Mouse (Mus musculus) stomach, embryonic 16.5 days (tissue): Measurements from ENCODE around the gene 1700015F17Rik. TPM values are rescaled to one million over a fixed set of nuclear protein-coding genes. Genes with fewer than 3 reads are reported as not detected.

Experiments
- ATAC-seq: fragments of 200-750 bp; cut with Nextera tagmentation; 2 replicates; pipeline ENCODE4 v1.8.0; 2017; ENCODE audit warnings: moderate number of reproducible peaks, moderate TSS enrichment; ENCODE audit not compliant: insufficient read depth, low FRiP score
- H3K27ac ChIP-seq: fragments of 300-500 bp; sonication (generic); 2 replicates; pipeline ENCODE4 v1.5.1; 2014; ENCODE audit warnings: low read length
- H3K27me3 ChIP-seq: fragments of 300-500 bp; sonication (generic); 2 replicates; pipeline ENCODE4 v1.6.1; 2014; ENCODE audit warnings: low read length, control low read depth, mixed read lengths; ENCODE audit not compliant: control insufficient read depth, insufficient read depth
- H3K36me3 ChIP-seq: fragments of 300-500 bp; sonication (generic); 2 replicates; pipeline ENCODE4 v1.6.1; 2014; ENCODE audit warnings: low read length; ENCODE audit not compliant: control insufficient read depth, insufficient read depth
- H3K4me1 ChIP-seq: fragments of 300-500 bp; sonication (generic); 2 replicates; pipeline ENCODE4 v1.6.1; 2014; ENCODE audit warnings: low read length, control low read depth, mixed read lengths; ENCODE audit not compliant: control insufficient read depth, insufficient read depth
- H3K4me2 ChIP-seq: fragments of 300-500 bp; sonication (generic); 2 replicates; pipeline ENCODE4 v1.6.1; 2014; ENCODE audit warnings: low read depth, low read length, mixed read lengths
- H3K4me3 ChIP-seq: fragments of 300-500 bp; sonication (generic); replicated peaks from 2 replicates; pipeline ENCODE4 v1.5.1; 2014; ENCODE audit warnings: mild to moderate bottlenecking, low read length
- H3K9ac ChIP-seq: fragments of 300-500 bp; sonication (generic); 2 replicates; pipeline ENCODE4 v1.6.1; 2014; ENCODE audit warnings: low read length
- H3K9me3 ChIP-seq: fragments of 300-500 bp; sonication (generic); replicated peaks from 2 replicates; pipeline ENCODE4 v1.6.1; 2016; ENCODE audit warnings: low read length, control low read depth; ENCODE audit not compliant: control insufficient read depth
- WGBS: fragments of 180-500 bp; shearing (Covaris S2); extraction: QIAGEN DNeasy Blood & Tissue Kit; methylation state at CpG from one replicate; pipeline ENCODE4 v1.1.7; 2014; 5-methylcytosine and 5-hydroxymethylcytosine counted together
- polyA plus RNA-seq: library from polyadenylated mRNA; unstranded; fragments of >200 nt; fragmentation: Nextera tagmentation; extraction: Ambion mirVana; gene quantifications from 2 replicates; pipeline ENCODE4 v1.2.1, GENCODE M21; 2015

1700015F17Rik gene
- polyA plus RNA-seq, 1 experiment from 2014 or later: not detected

GRCm38 (mm10) chr5:5411886-5412285 lies 67.1 kb downstream of the 1700015F17Rik start:
- no peaks in the 10 kb centered on the region for H3K9me3 ChIP-seq
- WGBS: 44% methylated on average over 2 of the region's 2 CpGs
- no peaks in the 10 kb centered on the region for H3K27me3 ChIP-seq
- no peaks in the 10 kb centered on the region for H3K36me3 ChIP-seq
- no peak overlapping the region for H3K4me3 ChIP-seq
- H3K27ac ChIP-seq: no peak overlapping the region
- no peak overlapping the region for H3K4me2 ChIP-seq
- H3K4me1 ChIP-seq: 0 out of 2 replicates have a peak, but pooled peaks cover 3% of the 10 kb centered on the region
- H3K9ac ChIP-seq: no peak overlapping the region
- no peak for ATAC-seq

DNA sequence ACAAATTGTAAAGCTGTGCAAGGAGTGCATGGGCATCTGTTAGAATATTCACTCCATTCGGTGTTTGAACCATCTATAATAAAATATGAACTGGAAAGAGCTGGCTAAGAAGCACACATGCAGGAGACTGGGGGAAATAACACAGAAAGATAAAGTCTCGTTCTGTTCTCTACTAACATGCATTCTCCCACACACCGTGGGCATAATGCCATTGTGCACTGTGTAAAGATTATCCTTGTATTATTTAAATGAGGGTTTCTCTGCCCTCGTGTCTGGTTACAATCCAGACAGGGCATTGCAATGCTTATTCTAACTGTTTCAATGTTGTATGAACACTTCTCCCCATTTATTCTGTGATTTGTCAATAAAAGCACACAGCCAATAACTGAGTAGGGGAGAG lies 77.0 kb downstream of the 1700015F17Rik start:
- no peak overlapping the region for H3K4me2 ChIP-seq
- no peaks in the 10 kb centered on the region for H3K9me3 ChIP-seq
- H3K36me3 ChIP-seq: no peaks in the 10 kb centered on the region
- no peaks in the 10 kb centered on the region for H3K27me3 ChIP-seq
- no peak overlapping the region for H3K4me3 ChIP-seq
- 61% methylated on average over 4 of the region's 4 CpGs for WGBS
- no peaks in the 10 kb centered on the region for H3K4me1 ChIP-seq
- no peak overlapping the region for H3K9ac ChIP-seq
- no peak for ATAC-seq
- H3K27ac ChIP-seq: no peak overlapping the region

DNA sequence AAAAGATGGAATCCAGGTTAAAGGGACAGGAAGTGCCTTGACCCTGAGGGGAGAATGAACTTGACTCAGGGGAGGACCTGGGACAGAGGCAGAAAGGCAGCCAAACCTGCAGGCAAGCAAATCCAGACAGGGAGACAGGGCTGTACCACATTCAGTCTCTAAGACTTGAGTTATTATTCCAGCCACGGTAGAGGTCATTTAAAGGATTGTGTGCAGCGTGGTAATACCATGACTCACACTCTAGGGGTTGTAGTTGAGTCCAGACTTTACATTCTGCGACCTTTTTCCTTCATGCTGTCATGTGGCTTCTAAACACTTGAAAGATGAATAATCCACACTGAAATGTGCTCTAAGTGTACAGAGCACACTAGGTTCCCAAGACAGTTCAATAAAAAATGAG lies 86.2 kb downstream of the 1700015F17Rik start:
- WGBS: 20% methylated on average over 3 of the region's 3 CpGs
- Histone ChIP-seq H3K9ac (no peak overlapping the region), H3K27ac (no peak overlapping the region), H3K4me1 (0 out of 2 replicates have a peak, but pooled peaks cover 3% of the 10 kb centered on the region), H3K4me2 (no peak overlapping the region), H3K27me3 (no peaks in the 10 kb centered on the region), H3K4me3 (no peak overlapping the region), H3K9me3 (no peaks in the 10 kb centered on the region), H3K36me3 (no peaks in the 10 kb centered on the region)
- no peak for ATAC-seq

Other genes starting within 250 kb of the 1700015F17Rik start
- 14.4 and 14.7 TPM in 2 replicates for gene Cdk14, start 58.8 kb downstream of the 1700015F17Rik start, polyA plus RNA-seq
- 23.5 and 27.0 TPM in 2 replicates for gene Cldn12, start 35.8 kb upstream of the 1700015F17Rik start, polyA plus RNA-seq
- 23.4 and 23.6 TPM in 2 replicates for gene Gtpbp10, start 80.4 kb upstream of the 1700015F17Rik start, polyA plus RNA-seq
- 1.2 and 2.1 TPM in 2 replicates for gene Gm8773, start 94.7 kb upstream of the 1700015F17Rik start, polyA plus RNA-seq
- 3.8 and 4.4 TPM in 2 replicates for gene Cfap69, start 185.1 kb upstream of the 1700015F17Rik start, polyA plus RNA-seq
- 7.2 and 7.3 TPM in 2 replicates for gene Steap2, start 215.4 kb upstream of the 1700015F17Rik start, polyA plus RNA-seq